Mouse (Mus musculus): ENCODE data around the gene Man1a.

- TF ChIP-seq POLR2A (IDR thresholded peaks at IDR 0.05; ENCODE audit: extremely low read depth, insufficient read depth, low read length) (no peak), CTCF (IDR thresholded peaks at IDR 0.05; ENCODE audit: low read depth, low read length) (no peak)
These were observed 58.4 kb downstream of the Man1a start for GRCm38 (mm10) chr10:54017904-54018454.
